Mouse (Mus musculus): ENCODE results near the gene Clec11a. TPM values are rescaled to one million over a fixed set of nuclear protein-coding genes. Genes with fewer than 3 reads are reported as not detected.
"Not testable (repeated sequence)": the region's sequence is repeated elsewhere in the genome, so short reads cannot be mapped to it uniquely, and the experiment has no call there.

The Clec11a gene
- total and polyA plus RNA-seq, 2 experiments, result 1.3 to 2.4 TPM

GRCm38 (mm10) chr7:44307261-44308020 lies 739 bp upstream of the Clec11a start:
- Histone ChIP-seq H3K4me1 (ENCODE audit: control insufficient read depth, insufficient read depth, low read length) (peaks cover 6% of the 10 kb centered on the region; the same call in 1 of the 2 replicates), H3K79me2 (ENCODE audit: control insufficient read depth, insufficient read depth, low read length) (no peaks in the 10 kb centered on the region), H3K27ac (replicated peaks; ENCODE audit: insufficient read depth, low read depth, low read length) (no peak overlapping the region), H3K4me3 (ENCODE audit: insufficient read depth, low read depth, low read length) (no peak overlapping the region), H3K9ac (ENCODE audit: low read depth, low read length) (no peak overlapping the region), H3K27me3 (ENCODE audit: control insufficient read depth, insufficient read depth, low read length) (peaks cover 19% of the 10 kb centered on the region), H3K36me3 (ENCODE audit: control insufficient read depth, insufficient read depth, low read length) (no peaks in the 10 kb centered on the region)
- DNase-seq (ENCODE audit: extremely low read depth, low read depth, low spot score), result no peak
- TF ChIP-seq CTCF (IDR thresholded peaks at IDR 0.05; ENCODE audit: low read depth, low read length), result no peak
- no peak for TF ChIP-seq POLR2A (IDR thresholded peaks at IDR 0.05; ENCODE audit: extremely low read depth, insufficient read depth, low read length)
- 71% methylated on average over 9 of the region's 9 CpGs for WGBS

GRCm38 (mm10) chr7:44305686-44306085 lies 1.0 kb downstream of the Clec11a start:
- TF ChIP-seq POLR2A (IDR thresholded peaks at IDR 0.05; ENCODE audit: extremely low read depth, insufficient read depth, low read length) (no peak), CTCF (IDR thresholded peaks at IDR 0.05; ENCODE audit: low read depth, low read length) (no peak)
- no peak overlapping the region for H3K27ac ChIP-seq (replicated peaks; ENCODE audit: insufficient read depth, low read depth, low read length)
- H3K27me3 ChIP-seq (ENCODE audit: control insufficient read depth, insufficient read depth, low read length), result peaks cover 10% of the 10 kb centered on the region
- H3K79me2 ChIP-seq (ENCODE audit: control insufficient read depth, insufficient read depth, low read length), result no peaks in the 10 kb centered on the region
- H3K4me3 ChIP-seq (ENCODE audit: insufficient read depth, low read depth, low read length), result peak overlapping the region; percentile 7; the same call in 1 of the 2 replicates
- DNase-seq (ENCODE audit: extremely low read depth, low read depth, low spot score), result no peak
- peaks cover 4% of the 10 kb centered on the region; the same call in 1 of the 2 replicates for H3K4me1 ChIP-seq (ENCODE audit: control insufficient read depth, insufficient read depth, low read length)
- 20% methylated on average over 16 of the region's 16 CpGs for WGBS
- no peaks in the 10 kb centered on the region for H3K36me3 ChIP-seq (ENCODE audit: control insufficient read depth, insufficient read depth, low read length)
- H3K9ac ChIP-seq (ENCODE audit: low read depth, low read length), result peak overlapping the region; percentile 7; the same call in 1 of the 2 replicates

GRCm38 (mm10) chr7:44304775-44305641 lies 1.7 kb downstream of the Clec11a start:
- H3K4me1 ChIP-seq (ENCODE audit: control insufficient read depth, insufficient read depth, low read length), result peaks cover 4% of the 10 kb centered on the region; the same call in 1 of the 2 replicates
- TF ChIP-seq CTCF (IDR thresholded peaks at IDR 0.05; ENCODE audit: low read depth, low read length), result no peak
- peak; percentile 93 for TF ChIP-seq POLR2A (IDR thresholded peaks at IDR 0.05; ENCODE audit: extremely low read depth, insufficient read depth, low read length)
- no peaks in the 10 kb centered on the region for H3K79me2 ChIP-seq (ENCODE audit: control insufficient read depth, insufficient read depth, low read length)
- WGBS, result 2% methylated on average over 49 of the region's 49 CpGs
- H3K9ac ChIP-seq (ENCODE audit: low read depth, low read length), result peak overlapping the region; percentile 93
- H3K4me3 ChIP-seq (ENCODE audit: insufficient read depth, low read depth, low read length), result peak overlapping the region; percentile 86
- peak; percentile 99 for DNase-seq (ENCODE audit: extremely low read depth, low read depth, low spot score)
- H3K27me3 ChIP-seq (ENCODE audit: control insufficient read depth, insufficient read depth, low read length), result 0 out of 2 replicates have a peak, but pooled peaks cover 3% of the 10 kb centered on the region
- no peaks in the 10 kb centered on the region for H3K36me3 ChIP-seq (ENCODE audit: control insufficient read depth, insufficient read depth, low read length)
- H3K27ac ChIP-seq (replicated peaks; ENCODE audit: insufficient read depth, low read depth, low read length), result peak overlapping the region; percentile 70

- WGBS, result under 1% methylated on average over 25 of the region's 25 CpGs
- Histone ChIP-seq H3K27ac (replicated peaks; ENCODE audit: insufficient read depth, low read depth, low read length) (peak overlapping the region; percentile 70), H3K36me3 (ENCODE audit: control insufficient read depth, insufficient read depth, low read length) (no peaks in the 10 kb centered on the region), H3K4me1 (ENCODE audit: control insufficient read depth, insufficient read depth, low read length) (peaks cover 4% of the 10 kb centered on the region; the same call in 1 of the 2 replicates), H3K9ac (ENCODE audit: low read depth, low read length) (peak overlapping the region; percentile 93), H3K4me3 (ENCODE audit: insufficient read depth, low read depth, low read length) (peak overlapping the region; percentile 86), H3K27me3 (ENCODE audit: control insufficient read depth, insufficient read depth, low read length) (0 out of 2 replicates have a peak, but pooled peaks cover 2% of the 10 kb centered on the region), H3K79me2 (ENCODE audit: control insufficient read depth, insufficient read depth, low read length) (no peaks in the 10 kb centered on the region)
- DNase-seq (ENCODE audit: extremely low read depth, low read depth, low spot score), result no peak
- TF ChIP-seq CTCF (IDR thresholded peaks at IDR 0.05; ENCODE audit: low read depth, low read length), result no peak
- no peak for TF ChIP-seq POLR2A (IDR thresholded peaks at IDR 0.05; ENCODE audit: extremely low read depth, insufficient read depth, low read length)
Observed at GRCm38 (mm10) chr7:44304463-44304774, 2.3 kb downstream of the Clec11a start.

GRCm38 (mm10) chr7:44303346-44304340 lies 3.1 kb downstream of the Clec11a start:
- H3K27me3 ChIP-seq (ENCODE audit: control insufficient read depth, insufficient read depth, low read length), result no peaks in the 10 kb centered on the region
- peak overlapping the region; percentile 93; the same call in 1 of the 2 replicates for H3K9ac ChIP-seq (ENCODE audit: low read depth, low read length)
- peaks cover 5% of the 10 kb centered on the region; the same call in 1 of the 2 replicates for H3K4me1 ChIP-seq (ENCODE audit: control insufficient read depth, insufficient read depth, low read length)
- peak overlapping the region; percentile 70; the same call in 1 of the 2 replicates for H3K27ac ChIP-seq (replicated peaks; ENCODE audit: insufficient read depth, low read depth, low read length)
- no peaks in the 10 kb centered on the region for H3K36me3 ChIP-seq (ENCODE audit: control insufficient read depth, insufficient read depth, low read length)
- TF ChIP-seq CTCF (IDR thresholded peaks at IDR 0.05; ENCODE audit: low read depth, low read length), result no peak
- TF ChIP-seq POLR2A (IDR thresholded peaks at IDR 0.05; ENCODE audit: extremely low read depth, insufficient read depth, low read length), result no peak
- WGBS, result 87% methylated on average over 14 of the region's 14 CpGs
- DNase-seq (ENCODE audit: extremely low read depth, low read depth, low spot score), result no peak
- H3K4me3 ChIP-seq (ENCODE audit: insufficient read depth, low read depth, low read length), result peak overlapping the region; percentile 86; the same call in 1 of the 2 replicates
- no peaks in the 10 kb centered on the region for H3K79me2 ChIP-seq (ENCODE audit: control insufficient read depth, insufficient read depth, low read length)

GRCm38 (mm10) chr7:44297501-44297900 lies 9.2 kb downstream of the Clec11a start:
- 82% methylated on average over 2 of the region's 2 CpGs for WGBS
- H3K79me2 ChIP-seq (ENCODE audit: control insufficient read depth, insufficient read depth, low read length); H3K27ac ChIP-seq (replicated peaks; ENCODE audit: insufficient read depth, low read depth, low read length); H3K9ac ChIP-seq (ENCODE audit: low read depth, low read length); H3K4me1 ChIP-seq (ENCODE audit: control insufficient read depth, insufficient read depth, low read length); H3K4me3 ChIP-seq (ENCODE audit: insufficient read depth, low read depth, low read length); H3K27me3 ChIP-seq (ENCODE audit: control insufficient read depth, insufficient read depth, low read length); DNase-seq (ENCODE audit: extremely low read depth, low read depth, low spot score); H3K36me3 ChIP-seq (ENCODE audit: control insufficient read depth, insufficient read depth, low read length): not testable (repeated sequence)

Data from liver, adult 2 months (tissue).